Mouse (Mus musculus): ENCODE data around the gene Sh3pxd2a. TPM values are rescaled to one million over a fixed set of nuclear protein-coding genes. Genes with fewer than 3 reads are reported as not detected.

The Sh3pxd2a gene
- total RNA-seq, 2 experiments from 2014 or later: 31.9 to 36.9 TPM

DNA sequence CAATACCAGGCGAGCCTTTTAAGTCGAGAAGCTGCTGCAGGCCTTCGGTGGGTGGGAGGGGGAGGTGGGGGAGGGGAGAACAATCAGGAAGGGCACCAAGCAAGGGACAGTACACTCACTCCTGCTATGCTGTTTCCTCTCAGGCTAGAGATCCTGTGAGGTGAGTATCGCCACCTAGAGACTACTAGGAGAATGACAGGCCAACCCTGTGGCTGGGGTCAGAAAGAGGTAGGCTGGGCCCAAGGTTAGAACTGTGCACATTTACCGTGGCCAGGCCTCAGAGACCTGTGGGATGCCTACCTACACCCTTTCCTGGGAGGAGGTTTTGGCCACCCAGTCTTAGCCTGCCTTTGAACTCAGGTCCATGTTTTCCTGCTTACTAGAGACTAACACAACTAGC, 204.6 kb downstream of the Sh3pxd2a start:
- no peak for DNase-seq (ENCODE audit: extremely low spot score in 1 of 2, low spot score in 1 of 2)

DNA sequence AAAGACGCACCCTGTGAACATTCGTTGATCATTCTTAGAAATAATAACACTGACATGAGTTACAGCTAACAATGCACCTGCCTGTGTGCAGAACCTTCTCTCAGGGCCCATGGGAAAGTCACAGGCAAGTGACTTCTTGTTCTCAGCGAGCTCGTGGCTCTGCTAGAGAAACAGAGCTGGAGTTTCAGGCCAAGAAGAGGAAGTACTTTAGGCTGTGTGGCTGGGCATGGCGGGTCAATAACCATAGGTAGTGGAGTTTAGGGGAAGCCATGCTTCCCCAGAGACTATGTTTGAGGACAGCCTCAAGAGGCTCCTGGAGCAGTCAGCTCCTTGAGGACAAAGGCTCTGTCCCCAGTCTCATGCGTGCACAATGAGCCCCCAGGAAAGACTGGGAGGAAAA, 208.3 kb downstream of the Sh3pxd2a start:
- no peak for DNase-seq (ENCODE audit: extremely low spot score in 1 of 2, low spot score in 1 of 2)

DNA sequence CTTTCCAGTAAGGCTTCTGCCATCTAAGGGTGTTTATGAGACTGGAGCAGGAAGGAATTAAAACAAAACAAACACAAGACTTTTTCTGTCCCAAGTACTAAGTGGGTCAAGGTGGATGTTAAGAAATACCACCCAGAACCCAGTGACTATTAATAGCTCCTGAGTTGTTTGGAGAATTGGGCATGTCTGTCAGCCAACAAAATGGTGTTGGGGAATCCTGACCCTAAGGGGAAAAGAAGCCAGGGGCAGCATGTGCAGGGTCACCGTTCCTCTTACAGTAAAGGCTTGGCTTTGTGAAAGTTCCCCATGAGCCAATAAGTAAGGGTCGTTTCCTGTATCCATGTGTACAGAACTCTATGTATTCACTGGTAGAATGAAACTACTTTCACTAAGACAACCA, 209.2 kb downstream of the Sh3pxd2a start:
- DNase-seq (ENCODE audit: extremely low spot score in 1 of 2, low spot score in 1 of 2): no peak

DNA sequence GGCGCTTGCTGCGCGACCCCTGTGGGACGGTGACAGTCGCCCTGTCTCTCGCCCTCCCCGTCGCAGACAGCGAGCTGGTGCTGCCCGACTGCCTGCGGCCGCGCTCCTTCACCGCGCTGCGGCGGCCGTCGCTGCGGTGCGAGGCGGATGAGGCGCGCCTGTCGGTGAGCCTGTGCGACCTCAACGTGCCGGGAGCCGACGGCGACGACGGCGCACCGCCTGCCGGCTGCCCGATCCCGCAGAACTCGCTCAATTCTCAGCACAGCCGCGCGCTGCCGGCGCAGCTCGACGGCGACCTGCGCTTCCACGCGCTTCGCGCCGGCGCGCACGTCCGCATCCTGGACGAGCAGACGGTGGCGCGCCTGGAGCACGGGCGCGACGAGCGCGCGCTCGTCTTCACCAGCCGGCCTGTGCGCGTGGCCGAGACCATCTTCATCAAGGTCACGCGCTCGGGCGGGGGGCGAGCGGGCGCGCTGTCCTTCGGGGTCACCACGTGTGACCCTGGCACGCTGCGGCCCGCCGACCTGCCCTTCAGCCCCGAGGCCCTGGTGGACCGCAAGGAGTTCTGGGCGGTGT, 211.1 kb downstream of the Sh3pxd2a start:
- no peak for DNase-seq (ENCODE audit: extremely low spot score in 1 of 2, low spot score in 1 of 2)

GRCm38 (mm10) chr19:47250931-47251330, 213.3 kb downstream of the Sh3pxd2a start:
- DNase-seq (ENCODE audit: extremely low spot score in 1 of 2, low spot score in 1 of 2): no peak

DNA sequence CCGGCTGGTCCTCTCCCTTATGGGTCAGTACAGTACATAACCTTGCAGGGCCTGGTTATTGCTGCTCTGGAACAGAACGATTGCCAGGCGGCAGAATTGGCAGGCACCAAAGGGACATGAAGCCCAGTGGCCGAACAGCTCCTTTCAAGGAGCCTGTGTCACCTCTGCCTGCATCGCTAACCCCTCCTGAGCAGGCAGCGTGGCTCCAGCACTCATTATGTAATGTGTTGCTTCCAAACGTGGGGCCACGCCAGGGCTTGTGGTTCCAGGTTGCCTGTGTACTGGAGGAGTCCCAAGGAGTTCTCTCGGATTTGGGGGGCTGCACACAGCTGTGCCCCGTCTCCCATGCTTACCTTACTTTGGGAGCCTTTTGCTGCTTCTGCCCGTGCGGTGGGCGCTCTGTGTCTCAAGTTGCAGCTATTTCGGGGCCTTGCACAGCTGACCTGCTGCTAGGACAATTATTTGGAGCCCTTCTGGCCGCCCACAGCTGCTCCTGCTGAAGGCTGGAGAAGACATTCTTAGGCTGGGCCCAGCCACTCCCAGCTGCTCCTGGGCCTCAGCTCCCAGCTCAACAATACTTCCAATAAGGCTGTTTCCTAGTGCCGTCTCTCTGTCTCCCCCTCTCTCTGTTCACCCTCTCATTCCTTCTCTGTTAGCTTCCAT, 215.2 kb downstream of the Sh3pxd2a start:
- no peak for DNase-seq (ENCODE audit: extremely low spot score in 1 of 2, low spot score in 1 of 2)

DNA sequence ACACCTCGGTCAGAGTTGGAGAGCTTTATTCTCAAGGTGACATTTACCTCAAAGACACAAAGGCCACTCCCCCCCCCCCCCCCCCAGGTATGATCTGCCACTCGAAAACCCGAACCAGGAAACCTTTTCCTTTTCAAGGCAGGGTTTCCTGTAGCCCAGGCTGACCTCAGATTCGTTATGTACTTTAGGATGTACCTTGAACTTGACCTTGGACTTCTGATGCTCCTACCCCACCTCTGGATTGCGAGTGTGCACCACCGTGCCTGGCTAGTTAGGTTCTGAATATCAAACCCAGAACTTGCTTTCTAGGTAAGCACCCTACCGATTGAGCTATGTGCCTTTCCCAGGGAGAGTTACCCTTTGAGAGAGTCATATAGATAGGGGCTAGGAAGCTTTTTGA, 215.9 kb downstream of the Sh3pxd2a start:
- DNase-seq (ENCODE audit: extremely low spot score in 1 of 2, low spot score in 1 of 2): no peak

- DNase-seq (ENCODE audit: extremely low spot score in 1 of 2, low spot score in 1 of 2): no peak
These were observed 216.4 kb downstream of the Sh3pxd2a start for GRCm38 (mm10) chr19:47247791-47248190.

DNA sequence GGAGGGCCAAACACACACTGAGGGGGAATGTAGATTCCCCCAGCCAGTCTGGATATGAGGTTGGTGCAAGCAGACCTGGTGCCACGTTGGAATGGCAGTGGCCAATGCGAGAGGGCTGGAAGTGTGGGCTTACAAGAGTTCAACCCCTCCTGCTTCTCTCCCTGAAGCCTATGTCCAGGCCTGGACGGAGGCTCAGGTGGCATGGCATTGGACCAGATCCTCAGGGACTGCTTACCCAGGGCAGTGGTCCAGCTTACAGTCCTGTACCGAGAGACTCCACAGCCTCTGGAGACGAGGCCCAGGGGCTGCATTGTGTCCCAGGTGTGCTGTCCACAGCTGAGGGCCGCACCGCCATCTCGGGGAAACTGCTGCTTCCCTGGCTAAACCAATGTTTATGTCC, 218.7 kb downstream of the Sh3pxd2a start:
- no peak for DNase-seq (ENCODE audit: extremely low spot score in 1 of 2, low spot score in 1 of 2)

GRCm38 (mm10) chr19:47242227-47242626, 222.0 kb downstream of the Sh3pxd2a start:
- DNase-seq (ENCODE audit: extremely low spot score in 1 of 2, low spot score in 1 of 2): no peak

GRCm38 (mm10) chr19:47240957-47241356, 223.2 kb downstream of the Sh3pxd2a start:
- DNase-seq (ENCODE audit: extremely low spot score in 1 of 2, low spot score in 1 of 2): no peak

- no peak for DNase-seq (ENCODE audit: extremely low spot score in 1 of 2, low spot score in 1 of 2)
These were observed 224.1 kb downstream of the Sh3pxd2a start for GRCm38 (mm10) chr19:47240076-47240475.

DNA sequence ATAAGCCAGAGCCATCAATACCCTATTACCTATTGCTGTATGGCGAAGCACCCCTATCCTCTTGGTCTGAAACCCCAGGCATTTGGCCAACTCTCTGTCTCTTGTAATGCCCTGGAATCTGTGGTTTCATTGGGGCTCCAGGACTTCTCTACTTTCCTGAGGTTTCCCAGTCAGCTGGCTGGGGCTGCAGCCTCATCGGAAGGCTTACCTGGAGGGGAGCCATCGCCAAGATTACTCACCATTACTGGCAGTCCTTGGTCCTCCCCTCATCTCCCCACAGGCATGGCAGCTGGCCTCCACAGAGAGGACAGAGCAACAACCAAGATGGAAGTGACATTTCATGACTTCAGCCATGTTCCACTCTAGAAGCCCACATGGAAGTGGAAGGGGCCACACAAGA, 231.1 kb downstream of the Sh3pxd2a start:
- no peak for DNase-seq (ENCODE audit: extremely low spot score in 1 of 2, low spot score in 1 of 2)

DNA sequence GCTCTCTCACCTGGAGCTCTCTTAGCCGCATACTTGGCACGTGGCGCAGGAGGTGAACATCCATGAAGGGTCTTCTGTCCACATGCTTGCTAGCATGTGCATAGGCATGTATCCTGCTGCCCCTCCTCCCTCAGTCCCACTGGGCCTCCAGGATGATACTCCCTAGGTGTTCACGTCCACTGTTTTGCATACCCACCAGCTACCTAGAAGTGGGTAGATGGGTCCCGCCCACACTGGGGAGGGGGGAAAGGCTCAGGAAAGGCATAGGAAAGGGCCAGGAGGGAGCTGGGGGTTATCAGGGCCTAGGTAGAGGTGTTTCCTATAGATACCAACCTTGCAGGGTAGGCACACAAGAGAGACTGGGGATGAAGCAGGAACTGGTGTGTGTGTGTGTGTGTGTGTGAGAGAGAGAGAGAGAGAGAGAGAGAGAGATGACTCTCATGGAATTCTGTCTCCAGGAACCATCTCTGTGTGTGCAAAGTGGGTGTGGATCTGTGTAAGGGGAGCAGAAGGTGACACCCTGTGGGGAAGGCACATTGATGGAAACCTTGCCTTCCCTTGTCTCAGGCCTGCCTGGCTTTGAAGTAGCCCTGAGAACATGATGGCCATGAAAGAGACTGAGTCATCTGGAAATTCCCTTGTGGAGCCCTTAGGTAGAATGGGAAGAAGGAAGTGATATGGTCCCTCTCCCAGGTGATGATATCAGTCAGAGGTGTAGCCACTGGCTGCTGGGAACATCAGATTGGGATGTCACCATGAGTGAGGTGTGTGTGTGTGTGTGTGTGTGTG, 231.9 kb downstream of the Sh3pxd2a start:
- DNase-seq (ENCODE audit: extremely low spot score in 1 of 2, low spot score in 1 of 2): no peak

GRCm38 (mm10) chr19:47231389-47231788, 232.8 kb downstream of the Sh3pxd2a start:
- DNase-seq (ENCODE audit: extremely low spot score in 1 of 2, low spot score in 1 of 2): no peak

DNA sequence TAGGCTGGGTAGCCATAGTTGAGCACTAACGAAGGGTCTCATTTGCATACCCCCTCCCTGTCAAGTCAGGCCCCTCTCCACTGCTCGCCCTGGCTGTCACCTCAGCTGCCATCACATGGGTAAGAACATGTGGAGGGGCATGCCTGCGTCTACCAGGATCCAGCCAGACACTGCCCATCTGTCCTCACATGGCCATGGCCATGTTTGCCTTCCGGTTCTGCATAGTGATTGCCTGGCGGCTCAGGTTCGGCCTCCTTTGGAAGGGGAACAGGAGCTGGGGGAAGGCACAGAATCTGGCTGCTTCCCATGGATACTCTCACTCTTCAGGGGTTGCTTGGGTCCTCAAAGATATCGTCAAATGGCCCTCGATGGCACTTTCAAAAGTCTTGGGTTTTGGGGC, 233.5 kb downstream of the Sh3pxd2a start:
- no peak for DNase-seq (ENCODE audit: extremely low spot score in 1 of 2, low spot score in 1 of 2)

GRCm38 (mm10) chr19:47230082-47230481, 234.1 kb downstream of the Sh3pxd2a start:
- no peak for DNase-seq (ENCODE audit: extremely low spot score in 1 of 2, low spot score in 1 of 2)

- no peak for DNase-seq (ENCODE audit: extremely low spot score in 1 of 2, low spot score in 1 of 2)
These were observed 234.7 kb downstream of the Sh3pxd2a start for GRCm38 (mm10) chr19:47229461-47229860.

DNA sequence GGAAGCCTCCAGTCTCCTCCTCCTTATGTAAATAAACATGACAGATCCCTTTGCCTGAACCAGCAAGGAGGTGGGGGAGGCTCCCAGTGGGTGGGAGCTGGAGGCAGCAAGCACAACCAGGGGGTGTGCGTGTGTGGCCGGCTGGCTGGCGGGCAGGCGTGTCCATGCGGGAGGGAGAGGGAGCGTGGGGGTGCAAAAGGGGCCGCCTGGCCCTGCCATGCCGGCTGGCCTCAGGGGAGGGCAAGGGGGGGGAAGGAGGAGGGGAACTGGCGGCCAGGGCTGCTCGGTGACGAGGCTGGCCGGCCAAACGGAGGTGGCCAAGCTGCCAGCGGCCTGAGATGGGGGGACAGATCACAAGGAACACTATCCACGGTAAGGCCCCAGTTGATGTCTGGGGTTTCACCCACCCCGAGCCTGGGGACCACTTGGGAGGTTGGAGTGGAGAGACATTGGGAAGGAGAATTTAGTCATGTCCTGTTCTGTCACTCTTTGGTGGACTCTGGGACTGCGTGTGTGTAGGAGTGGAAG, 235.4 kb downstream of the Sh3pxd2a start:
- DNase-seq (ENCODE audit: extremely low spot score in 1 of 2, low spot score in 1 of 2): peak; percentile 24 to 29

DNA sequence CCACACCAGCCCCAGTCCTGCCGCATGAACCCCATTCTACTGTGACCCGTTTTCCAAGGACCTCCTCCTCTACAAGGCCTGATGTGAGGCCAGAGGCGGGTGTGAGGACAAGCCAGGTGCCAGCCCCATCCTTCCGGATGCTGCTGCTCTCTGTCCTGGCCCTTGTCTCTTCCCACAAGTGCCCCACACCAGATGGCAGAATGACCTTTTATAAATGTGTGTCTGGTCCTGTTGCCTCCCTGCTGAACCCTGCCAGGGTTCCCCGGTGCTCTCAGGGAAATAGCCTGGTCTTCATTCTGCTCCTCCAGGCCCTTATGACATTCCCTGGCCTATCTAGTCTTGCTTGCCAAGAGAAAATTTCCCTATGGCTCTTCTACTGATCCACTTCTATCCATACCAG, 238.4 kb downstream of the Sh3pxd2a start:
- DNase-seq (ENCODE audit: extremely low spot score in 1 of 2, low spot score in 1 of 2): no peak

GRCm38 (mm10) chr19:47224743-47225142, 239.5 kb downstream of the Sh3pxd2a start:
- DNase-seq (ENCODE audit: extremely low spot score in 1 of 2, low spot score in 1 of 2): no peak

All from layer of hippocampus, postnatal 25 days (tissue).